Mouse (Mus musculus): ENCODE measurements at regions not wholly inside any gene's neighbourhood (a gene's known extent, or its start where the extent isn't known, plus 50 kb on each side); places are given as distances from the start of the nearest gene placed in this dataset.

DNA sequence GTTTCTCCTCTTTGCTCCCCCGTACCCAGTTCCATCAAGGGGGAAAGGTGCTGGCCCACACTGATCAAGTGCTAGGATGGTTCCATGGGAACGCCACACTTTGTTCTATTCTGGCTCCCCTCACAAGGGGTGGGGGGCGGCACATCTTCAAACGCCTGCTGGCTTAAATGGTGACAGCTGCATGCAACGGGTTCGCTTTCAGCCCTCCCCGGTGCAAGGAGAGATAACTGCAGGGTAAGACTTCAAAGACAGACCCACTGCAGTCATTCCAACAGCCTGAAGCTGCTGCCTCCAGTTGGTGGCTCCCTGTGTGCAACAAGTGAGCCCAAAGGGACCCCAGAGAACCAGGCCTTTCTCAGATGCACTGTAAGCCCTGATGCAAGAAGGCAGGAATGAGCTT, 173.9 kb upstream of the Lef1 start:
- no peak for DNase-seq

DNA sequence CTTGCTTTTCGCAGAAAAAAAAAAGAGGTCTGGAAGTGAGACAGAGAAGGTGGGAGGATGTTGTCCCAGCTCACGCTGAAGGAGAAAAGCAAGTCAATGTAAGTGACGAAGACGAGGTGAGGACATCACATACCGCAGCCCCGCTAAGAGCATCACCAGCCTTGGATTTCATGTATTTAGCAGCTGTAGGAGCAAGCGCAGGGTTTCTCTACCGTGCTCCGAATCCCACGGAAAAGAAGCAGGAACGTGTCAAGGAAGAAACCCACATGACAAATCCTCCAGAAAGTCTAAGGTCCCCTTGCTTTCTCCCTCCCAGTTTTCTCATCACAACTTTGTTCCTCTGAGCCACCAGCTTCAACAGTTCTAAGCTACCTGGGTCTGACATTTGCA, 174.3 kb upstream of the Lef1 start:
- DNase-seq = no peak

DNA sequence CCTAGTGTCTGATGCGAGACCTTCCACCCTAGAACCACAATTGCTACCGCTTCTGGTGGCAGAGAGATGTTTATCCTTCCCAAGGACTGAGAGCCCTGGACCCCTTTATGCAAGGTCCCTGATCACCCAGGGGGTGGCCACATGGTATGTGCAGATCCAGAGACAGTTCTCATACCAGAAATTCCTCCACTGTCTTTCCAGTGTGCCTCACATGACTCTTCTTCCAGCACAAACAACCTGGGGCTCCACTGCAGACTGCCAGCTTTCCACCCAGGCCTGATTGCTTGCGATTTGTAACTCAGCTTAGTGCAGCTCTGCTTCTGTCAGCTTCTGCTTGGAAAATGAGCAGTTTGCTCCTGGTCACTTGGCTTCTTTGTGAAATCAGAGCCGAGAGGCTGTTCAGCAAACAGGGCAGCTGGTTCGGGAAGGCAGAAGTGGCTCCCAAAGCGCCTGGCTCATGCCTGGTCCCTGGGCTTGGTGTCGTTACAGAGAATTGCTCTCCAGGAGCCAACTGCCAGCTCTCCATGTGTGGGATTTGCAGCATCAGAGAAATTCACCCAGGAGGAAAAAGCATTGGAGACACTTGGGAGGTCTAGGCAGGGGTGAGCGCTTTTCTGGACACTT, 174.9 kb upstream of the Lef1 start:
- no peak for DNase-seq

GRCm38 (mm10) chr3:130932723-130933122, 177.5 kb upstream of the Lef1 start:
- no peak for DNase-seq

- DNase-seq = no peak
Measured at GRCm38 (mm10) chr3:130932226-130932625, 178.0 kb upstream of the Lef1 start.

GRCm38 (mm10) chr3:130925000-130925399, 185.3 kb upstream of the Lef1 start:
- no peak for DNase-seq

DNA sequence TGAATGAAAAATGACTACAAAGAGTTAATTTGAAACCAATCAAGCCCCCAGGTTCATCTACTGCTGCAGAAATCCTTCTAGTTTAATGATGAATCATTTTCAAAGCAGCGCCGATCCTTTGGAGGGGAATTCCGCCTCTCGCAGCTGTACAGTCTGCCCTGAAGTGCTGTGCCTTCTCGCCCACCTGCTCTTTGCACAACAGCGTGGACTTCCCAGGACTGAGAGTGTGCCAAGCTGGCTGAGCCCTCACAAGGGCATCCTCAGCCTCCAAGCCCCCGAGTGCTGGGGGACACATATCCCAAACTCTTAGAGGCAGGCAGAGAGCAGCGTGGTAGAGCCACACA, 186.7 kb upstream of the Lef1 start:
- no peak for DNase-seq

DNA sequence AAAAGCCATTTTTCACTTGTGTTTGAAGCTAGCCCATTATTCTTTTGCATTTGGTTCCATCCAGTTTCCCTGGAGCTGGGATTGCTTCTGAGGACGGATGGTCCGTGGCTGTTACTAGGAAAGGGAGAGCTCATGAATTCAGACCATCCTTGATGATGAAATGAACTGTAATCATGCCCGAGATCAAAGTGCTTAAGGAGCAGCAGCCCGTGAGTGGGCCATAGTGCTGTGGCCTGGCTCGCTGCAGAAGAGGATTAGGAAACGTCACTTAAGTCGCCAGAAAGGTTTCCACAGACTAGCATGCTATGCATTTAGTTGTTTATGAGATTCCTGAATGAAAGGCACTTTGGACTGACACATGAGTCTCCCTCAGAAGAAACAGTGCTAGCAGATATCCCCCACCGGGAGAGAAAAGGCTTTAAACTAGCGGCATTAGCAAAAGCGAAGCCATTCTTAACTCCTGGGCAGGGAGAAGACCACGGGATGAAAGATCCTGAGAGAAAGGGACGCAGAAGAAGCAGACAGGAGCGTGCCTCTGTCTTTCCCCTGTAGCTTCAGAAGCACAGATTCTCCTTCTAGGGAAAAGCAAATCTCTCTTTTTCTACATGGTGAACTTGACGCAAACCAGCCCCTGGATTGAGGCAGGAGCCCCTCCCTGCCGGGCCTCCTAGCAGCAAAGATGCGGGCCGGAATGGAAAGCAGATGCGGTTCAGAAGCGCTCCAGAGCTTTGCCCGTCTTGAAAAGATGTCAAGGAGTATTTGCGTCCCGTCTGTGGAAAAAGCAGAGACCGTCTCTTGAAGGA, 187.3 kb upstream of the Lef1 start:
- no peak for DNase-seq

- no peak for DNase-seq
Measured at GRCm38 (mm10) chr3:130921621-130922245, 188.5 kb upstream of the Lef1 start.

GRCm38 (mm10) chr3:130913812-130914211, 183.6 kb upstream of the Rpl34 start:
- DNase-seq = no peak

DNA sequence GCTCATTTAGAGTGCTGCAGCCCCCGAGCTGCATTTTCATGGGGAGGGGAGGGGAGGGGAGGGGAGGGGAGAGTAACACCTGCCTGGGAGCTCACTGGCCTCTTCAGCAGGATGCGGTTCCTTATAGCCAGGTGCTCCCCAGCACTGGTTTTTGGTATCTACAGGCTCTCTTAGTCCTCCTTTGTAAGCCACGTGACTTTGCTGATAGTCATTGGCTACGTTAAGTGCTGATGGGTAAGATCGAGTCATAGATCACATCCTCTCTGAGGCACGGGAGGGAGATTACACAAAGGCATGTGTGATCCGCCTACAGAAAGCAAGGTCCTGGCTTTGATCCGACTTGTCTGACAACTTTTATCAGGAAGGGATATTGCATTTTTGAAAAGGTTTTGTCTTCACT, 174.9 kb upstream of the Rpl34 start:
- DNase-seq = no peak

- no peak for DNase-seq
Measured at GRCm38 (mm10) chr3:130903329-130903728, 173.1 kb upstream of the Rpl34 start.

GRCm38 (mm10) chr3:130902376-130902775, 172.2 kb upstream of the Rpl34 start:
- DNase-seq = no peak

- DNase-seq = no peak
Measured at GRCm38 (mm10) chr3:130901343-130901742, 171.1 kb upstream of the Rpl34 start.

GRCm38 (mm10) chr3:130900846-130901245, 170.6 kb upstream of the Rpl34 start:
- no peak for DNase-seq

GRCm38 (mm10) chr3:130900054-130900840, 170.0 kb upstream of the Rpl34 start:
- DNase-seq = no peak

- no peak for DNase-seq
Measured at GRCm38 (mm10) chr3:130894168-130894814, 164.1 kb upstream of the Rpl34 start.

- DNase-seq = no peak
Measured at GRCm38 (mm10) chr3:130891310-130891709, 161.1 kb upstream of the Rpl34 start.

DNA sequence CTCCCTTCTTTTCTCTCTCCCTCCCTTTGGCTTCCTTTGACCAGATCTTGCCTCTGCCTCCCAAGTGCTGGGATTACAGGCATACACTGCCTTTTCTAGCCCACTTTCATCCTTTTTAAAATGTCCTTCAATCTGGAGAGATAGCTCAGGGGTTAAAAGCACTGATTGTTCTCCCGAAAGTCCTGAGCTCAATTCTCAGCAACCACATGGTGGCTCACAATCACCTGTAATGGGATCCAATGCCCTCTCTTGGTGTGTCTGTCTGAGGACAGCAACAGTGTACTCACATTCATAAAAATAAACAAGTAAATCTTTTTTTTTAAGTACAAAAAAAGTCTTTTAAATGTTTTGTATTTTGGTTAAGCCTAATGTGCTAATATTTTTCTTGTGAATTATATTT, 158.4 kb upstream of the Rpl34 start:
- DNase-seq = no peak

GRCm38 (mm10) chr3:130887540-130888312, 157.5 kb upstream of the Rpl34 start:
- DNase-seq = peak; percentile 21

DNA sequence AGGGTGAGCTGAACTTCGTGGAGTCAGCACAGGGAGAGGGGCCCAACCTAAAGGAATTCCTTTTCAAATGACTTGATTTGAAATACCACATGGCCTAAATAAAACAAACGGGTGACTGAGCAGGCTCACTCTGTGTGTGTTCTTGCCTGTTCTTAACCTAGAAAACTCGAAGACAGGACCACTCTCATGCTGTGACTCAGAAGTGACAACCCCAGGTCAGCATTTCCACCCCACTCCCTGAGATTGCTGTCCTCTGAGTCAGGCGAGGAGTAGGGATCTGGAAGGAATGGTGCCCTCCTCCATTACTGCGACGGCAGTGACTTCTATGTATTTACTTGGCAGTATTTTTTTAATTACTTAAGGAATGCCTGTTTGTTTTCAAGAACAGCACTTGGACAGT, 155.8 kb upstream of the Rpl34 start:
- no peak for DNase-seq

DNA sequence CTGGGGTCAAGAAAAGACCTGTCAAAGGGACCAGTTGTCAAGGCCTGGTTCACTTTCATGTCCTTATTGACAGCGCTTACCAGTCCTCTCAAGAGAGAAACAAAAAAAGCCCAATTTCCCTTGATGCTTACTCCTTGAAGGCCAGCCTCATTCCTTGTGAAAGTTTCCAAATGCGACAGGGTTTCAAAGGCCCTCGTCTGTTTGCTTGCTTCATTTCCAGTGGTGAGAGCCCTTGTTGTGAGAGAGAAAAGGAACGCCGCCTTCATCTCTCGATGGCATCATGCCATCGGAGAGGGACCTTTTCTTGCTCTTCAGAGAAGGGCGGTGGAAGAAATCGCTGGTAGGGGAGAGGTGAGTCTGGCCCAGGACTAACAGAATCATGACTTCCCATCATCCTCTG, 154.2 kb upstream of the Rpl34 start:
- no peak for DNase-seq
